Mouse (Mus musculus): Measurements from ENCODE around the gene Kcnc1.
A peak's percentile ranks its signal among the peaks of the same experiment; 100 is the strongest.

The Kcnc1 gene

GRCm38 (mm10) chr7:46394933-46395332 is 1.4 kb upstream of the Kcnc1 start:
- DNase-seq: peak in 1 of 2 experiments; percentile 33

- no peak for DNase-seq
Measured at GRCm38 (mm10) chr7:46395571-46395970, 726 bp upstream of the Kcnc1 start.

- peak; percentile 74 to 81 for DNase-seq
Measured at GRCm38 (mm10) chr7:46396928-46397731, 833 bp downstream of the Kcnc1 start.

GRCm38 (mm10) chr7:46397732-46398333 is 1.5 kb downstream of the Kcnc1 start:
- peak; percentile 61 to 63 for DNase-seq

GRCm38 (mm10) chr7:46398612-46399011 is 2.3 kb downstream of the Kcnc1 start:
- DNase-seq: peak; percentile 9 to 26

- peak in 1 of 2 experiments; percentile 50 for DNase-seq
Measured at GRCm38 (mm10) chr7:46399676-46400075, 3.4 kb downstream of the Kcnc1 start.

GRCm38 (mm10) chr7:46400346-46400745 is 4.0 kb downstream of the Kcnc1 start:
- DNase-seq: peak; percentile 67 to 70

- DNase-seq: no peak
Measured at GRCm38 (mm10) chr7:46401371-46402180, 5.3 kb downstream of the Kcnc1 start.

- no peak for DNase-seq
Measured at GRCm38 (mm10) chr7:46403616-46404485, 7.6 kb downstream of the Kcnc1 start.

- DNase-seq: no peak
Measured at GRCm38 (mm10) chr7:46404756-46405155, 8.5 kb downstream of the Kcnc1 start.

- DNase-seq: peak in 1 of 2 experiments; percentile 46
Measured at GRCm38 (mm10) chr7:46408606-46409005, 12.3 kb downstream of the Kcnc1 start.

GRCm38 (mm10) chr7:46409204-46409789 is 13.0 kb downstream of the Kcnc1 start:
- DNase-seq: no peak

- no peak for DNase-seq
Measured at GRCm38 (mm10) chr7:46410727-46411126, 14.4 kb downstream of the Kcnc1 start.

GRCm38 (mm10) chr7:46412823-46413222 is 16.5 kb downstream of the Kcnc1 start:
- no peak for DNase-seq

- DNase-seq: no peak
Measured at GRCm38 (mm10) chr7:46413959-46414725, 17.8 kb downstream of the Kcnc1 start.

GRCm38 (mm10) chr7:46415818-46416425 is 19.6 kb downstream of the Kcnc1 start:
- DNase-seq: peak in 1 of 2 experiments; percentile 63

GRCm38 (mm10) chr7:46417467-46417866 is 21.2 kb downstream of the Kcnc1 start:
- DNase-seq: peak in 1 of 2 experiments; percentile 56

GRCm38 (mm10) chr7:46418102-46418622 is 21.9 kb downstream of the Kcnc1 start:
- peak; percentile 59 to 61 for DNase-seq

GRCm38 (mm10) chr7:46421535-46421934 is 25.2 kb downstream of the Kcnc1 start:
- DNase-seq: no peak

GRCm38 (mm10) chr7:46422052-46422763 is 25.9 kb downstream of the Kcnc1 start:
- no peak for DNase-seq
